Mouse (Mus musculus) heart, adult 2 months (tissue): ENCODE measurements around the gene D630045J12Rik.

Experiments
- CTCF ChIP-seq: fragments of 200-600 bp; IDR thresholded peaks from 2 replicates; pipeline ENCODE4 v1.8.1; 2022; ENCODE audit warnings: antibody characterized with exemption, mild to moderate bottlenecking, moderate library complexity
- EP300 ChIP-seq: fragments of 200-500 bp; IDR thresholded peaks from 2 replicates; pipeline ENCODE4 v1.6.1; 2011; ENCODE audit warnings: low read depth, low read length, control low read depth; ENCODE audit not compliant: insufficient read depth
- POLR2A ChIP-seq: fragments of 200-500 bp; IDR thresholded peaks from 2 replicates; pipeline ENCODE4 v1.6.1; 2011; ENCODE audit warnings: mild to moderate bottlenecking, low read depth, low read length, control low read depth; ENCODE audit not compliant: insufficient read depth

DNA sequence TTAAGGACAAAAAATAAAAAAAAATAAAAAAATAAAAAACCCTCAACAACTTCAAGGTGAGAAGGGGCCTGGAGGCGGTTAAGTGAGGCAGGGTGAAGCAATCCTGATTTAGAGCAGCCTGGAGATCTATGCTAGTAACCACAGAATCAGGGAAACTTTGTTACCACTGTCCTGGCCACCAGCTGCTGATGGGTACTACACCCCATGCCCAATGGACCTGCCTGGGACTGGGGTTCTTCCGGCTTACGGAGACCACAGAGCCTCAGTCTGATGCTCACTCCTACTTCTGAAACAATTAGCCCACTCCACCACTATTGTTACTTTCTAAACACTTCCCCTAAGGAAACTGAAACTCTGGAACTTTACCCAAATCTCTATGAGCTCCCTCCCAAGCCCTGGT, 9.0 kb downstream of the D630045J12Rik start:
- TF ChIP-seq EP300 = no peak
- no peak for TF ChIP-seq POLR2A
- TF ChIP-seq CTCF = no peak
